Mouse (Mus musculus) bone marrow macrophage, adult 2 months (primary cell): Measurements from ENCODE around the gene Clint1.

Experiments used
- CTCF ChIP-seq: IDR thresholded peaks from 2 replicates; pipeline ENCODE4 v1.5.1; 2012; ENCODE audit warnings: low read depth, mild to moderate bottlenecking, low read length, moderate library complexity
- POLR2A ChIP-seq: IDR thresholded peaks from 2 replicates; pipeline ENCODE4 v1.6.1; 2012; ENCODE audit warnings: mild to moderate bottlenecking, low read depth, low read length, borderline replicate concordance

- TF ChIP-seq CTCF = no peak
- no peak for TF ChIP-seq POLR2A
Observed at GRCm38 (mm10) chr11:45846008-45846407, 5.8 kb upstream of the Clint1 start.
